Mouse (Mus musculus) CH12.LX (cell line): ENCODE measurements around the gene Ift20. TPM values are rescaled to one million over a fixed set of nuclear protein-coding genes. Genes with fewer than 3 reads are reported as not detected.

Experiments
- DNase-seq: peaks from one replicate; pipeline ENCODE4 v3.0.0-alpha.2; 2013; ENCODE audit errors: extremely low read depth
- H3K27ac ChIP-seq: 2 replicates; pipeline ENCODE4 v1.5.1; 2012; ENCODE audit warnings: low read depth, mild to moderate bottlenecking, control low read depth, moderate library complexity; ENCODE audit not compliant: insufficient read depth
- H3K27me3 ChIP-seq: replicated peaks from 2 replicates; pipeline ENCODE3; 2012; ENCODE audit warnings: inconsistent platforms
- H3K36me3 ChIP-seq, 2 experiments: replicated peaks in 1 of 2; 2 replicates each; pipeline versions ENCODE3 to v1.6.1; 2012; ENCODE audit warnings: inconsistent platforms in 1 of 2, low read length in 1 of 2, mild to moderate bottlenecking in 1 of 2, mixed read lengths in 1 of 2, moderate library complexity in 1 of 2; ENCODE audit not compliant: control insufficient read depth in 1 of 2, insufficient read depth in 1 of 2
- H3K4me1 ChIP-seq, 2 experiments: 2 replicates each; pipeline ENCODE4 v1.6.1; 2012; ENCODE audit warnings: inconsistent platforms in 1 of 2, moderate library complexity in 1 of 2; ENCODE audit not compliant: insufficient read depth in 2 of 2, control insufficient read depth in 1 of 2
- H3K4me2 ChIP-seq: 2 replicates; pipeline ENCODE4 v1.6.1; 2012; ENCODE audit warnings: low read depth, mild to moderate bottlenecking, control low read depth; ENCODE audit not compliant: poor library complexity, insufficient read depth, severe bottlenecking
- H3K4me3 ChIP-seq, 3 experiments: fragments of 150-350 bp in 1 of 3; sonication (generic) in 1 of 3; replicated peaks in 1 of 3; 2 replicates each; pipeline versions ENCODE3 to v1.5.1; 2011 to 2012; ENCODE audit warnings: low read depth in 2 of 3, low read length in 2 of 3, mild to moderate bottlenecking in 2 of 3, moderate library complexity in 2 of 3, control low read depth in 1 of 3, improper control_type of control experiment in 1 of 3, inconsistent platforms in 1 of 3, mixed read lengths in 1 of 3; ENCODE audit not compliant: poor library complexity in 1 of 3
- H3K79me2 ChIP-seq: replicated peaks from 2 replicates; pipeline ENCODE4 v1.6.1; 2012; ENCODE audit warnings: mild to moderate bottlenecking, moderate library complexity; ENCODE audit not compliant: control insufficient read depth, poor library complexity, insufficient read depth, severe bottlenecking; ENCODE audit errors: extremely low read depth
- H3K9ac ChIP-seq: 2 replicates; pipeline ENCODE4 v1.6.1; 2012; ENCODE audit warnings: low read depth, mild to moderate bottlenecking, control low read depth, moderate library complexity; ENCODE audit not compliant: insufficient read depth
- H3K9me3 ChIP-seq: replicated peaks from 2 replicates; pipeline ENCODE3; 2012; ENCODE audit warnings: low read length, inconsistent platforms, mixed read lengths
- CHD2 ChIP-seq: IDR thresholded peaks from 2 replicates; pipeline ENCODE4 v1.6.1; 2011; ENCODE audit warnings: low read length, improper control_type of control experiment
- CTCF ChIP-seq, 2 experiments: IDR thresholded peaks in 1 of 2; conservative IDR thresholded peaks in 1 of 2; 2 replicates each; pipeline ENCODE4 v1.5.1; 2011 to 2012; ENCODE audit warnings: low read depth in 2 of 2, low read length in 2 of 2, improper control_type of control experiment in 1 of 2, inconsistent platforms in 1 of 2, mild to moderate bottlenecking in 1 of 2, moderate library complexity in 1 of 2
- ELF1 ChIP-seq: IDR thresholded peaks from 2 replicates; pipeline ENCODE4 v1.6.1; 2014; ENCODE audit warnings: low read depth, mild to moderate bottlenecking, inconsistent platforms, low read length, improper control_type of control experiment
- GABPA ChIP-seq: IDR thresholded peaks from 2 replicates; pipeline ENCODE4 v1.6.1; 2012; ENCODE audit warnings: low read depth, low read length, improper control_type of control experiment, inconsistent platforms; ENCODE audit not compliant: insufficient replicate concordance
- HCFC1 ChIP-seq: IDR thresholded peaks from 2 replicates; pipeline ENCODE4 v1.6.1; 2012; ENCODE audit warnings: low read depth, mild to moderate bottlenecking, inconsistent platforms, low read length, improper control_type of control experiment
- JUN ChIP-seq: IDR thresholded peaks from 2 replicates; pipeline ENCODE4 v1.6.1; 2011; ENCODE audit warnings: low read depth, mild to moderate bottlenecking, low read length, improper control_type of control experiment, moderate library complexity; ENCODE audit not compliant: insufficient read depth
- KAT2A ChIP-seq: IDR thresholded peaks from 2 replicates; pipeline ENCODE4 v1.6.1; 2012; ENCODE audit warnings: low read length, improper control_type of control experiment, inconsistent platforms; ENCODE audit not compliant: insufficient replicate concordance
- MAFK ChIP-seq: IDR thresholded peaks from 2 replicates; pipeline ENCODE4 v1.6.1; 2011; ENCODE audit warnings: low read length, improper control_type of control experiment; ENCODE audit not compliant: insufficient replicate concordance
- MAZ ChIP-seq: IDR thresholded peaks from 2 replicates; pipeline ENCODE4 v1.6.1; 2012; ENCODE audit warnings: low read depth, mild to moderate bottlenecking, inconsistent platforms, low read length, improper control_type of control experiment, moderate library complexity
- MXI1 ChIP-seq: IDR thresholded peaks from 2 replicates; pipeline ENCODE4 v1.6.1; 2011; ENCODE audit warnings: mild to moderate bottlenecking, low read depth, low read length, improper control_type of control experiment
- RAD21 ChIP-seq: IDR thresholded peaks from 2 replicates; pipeline ENCODE4 v1.6.1; 2011; ENCODE audit warnings: low read depth, mild to moderate bottlenecking, low read length, improper control_type of control experiment, moderate library complexity
- SMC3 ChIP-seq: IDR thresholded peaks from 2 replicates; pipeline ENCODE4 v1.6.1; 2011; ENCODE audit warnings: low read depth, low read length, improper control_type of control experiment
- USF1 ChIP-seq: IDR thresholded peaks from 2 replicates; pipeline ENCODE4 v1.6.1; 2014; ENCODE audit warnings: low read depth, mild to moderate bottlenecking, inconsistent platforms, low read length, improper control_type of control experiment
- USF2 ChIP-seq: conservative IDR thresholded peaks from 2 replicates; pipeline ENCODE4 v1.6.1; 2011; ENCODE audit warnings: low read depth, low read length, improper control_type of control experiment
- ZC3H11A ChIP-seq: IDR thresholded peaks from 2 replicates; pipeline ENCODE4 v1.6.1; 2012; ENCODE audit warnings: low read depth, mild to moderate bottlenecking, inconsistent platforms, low read length, improper control_type of control experiment
- ZKSCAN1 ChIP-seq: IDR thresholded peaks from 2 replicates; pipeline ENCODE4 v1.6.1; 2012; ENCODE audit warnings: low read depth, inconsistent platforms, low read length, improper control_type of control experiment, borderline replicate concordance
- dilution Hi-C: fragments of 300-500 bp; cut with MboI; formaldehyde crosslinking; loops from 2 replicates; pipeline ENCODE4 v1.14.3; 2020; ENCODE audit warnings: low sequenced_read_pairs; ENCODE audit not compliant: extremely low pct_unique_long_range_greater_than_20kb, extremely low pct_ligation_motif_present
- in situ Hi-C: fragments of 300-500 bp; cut with MboI; formaldehyde crosslinking; loops from 3 replicates; pipeline ENCODE4 v1.14.3; 2019; ENCODE audit warnings: low sequenced_read_pairs, low pct_ligation_motif_present, low pct_unique_long_range_greater_than_20kb, mixed read lengths
- polyA plus RNA-seq: library from polyadenylated mRNA; unstranded; fragments of >175 nt; gene quantifications from 2 replicates; pipeline ENCODE4 v1.2.1, GENCODE M21; 2012; ENCODE audit warnings: low read depth; ENCODE audit not compliant: insufficient read length
- total RNA-seq, 2 experiments: library from RNA; depleted of rRNA; stranded (reverse); fragments of 300-350 nt in 1 of 2; fragments of >200 nt in 1 of 2; gene quantifications; 2 replicates each; pipeline ENCODE4 v1.2.3; 2012 to 2014

Gene Ift20
- total and polyA plus RNA-seq, 3 experiments = 124 to 151 (median 136) TPM

DNA sequence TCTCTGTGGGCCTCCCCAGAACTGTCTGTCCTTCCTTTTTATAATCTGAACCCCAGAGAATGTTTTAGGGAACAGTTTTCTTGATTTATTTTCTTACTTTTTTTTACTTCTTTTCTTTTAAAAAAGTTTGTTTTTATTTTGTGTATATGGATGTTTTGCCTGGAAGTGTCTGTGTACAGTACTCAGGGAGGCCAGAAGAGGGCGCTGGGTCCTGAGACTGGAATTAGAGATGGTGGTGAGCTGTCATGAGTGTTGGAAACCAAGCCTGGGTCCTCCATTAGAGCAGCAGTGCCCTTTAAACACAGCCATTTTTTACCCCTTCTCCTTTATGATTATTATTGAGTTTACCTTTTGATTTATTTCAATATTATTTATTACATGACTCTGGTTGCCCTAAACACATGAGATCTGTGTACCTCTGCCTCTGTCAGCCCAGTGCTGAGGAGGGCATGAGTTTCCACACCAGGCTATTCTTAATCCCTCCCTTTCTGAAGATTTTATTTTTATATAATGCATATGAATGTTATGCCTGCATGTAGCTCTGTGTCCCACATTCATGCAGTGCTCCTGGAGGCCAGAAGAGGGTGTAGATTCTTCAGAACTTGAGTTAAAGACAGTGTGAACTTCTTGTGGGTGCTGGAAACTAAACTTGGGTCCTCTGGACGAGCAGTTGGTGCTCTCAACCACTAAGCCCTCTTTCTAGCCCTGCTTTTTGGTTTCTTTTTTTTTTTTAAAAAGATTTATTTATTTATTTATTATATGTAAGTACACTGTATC is 20.4 kb upstream of the Ift20 start:
- H3K9ac ChIP-seq = no peak overlapping the region
- H3K4me1 ChIP-seq = peaks cover 0 to 28% of the 10 kb centered on the region in 2 experiments; a peak in 2 of 4 replicates
- no peak overlapping the region for H3K4me2 ChIP-seq
- in situ Hi-C loops (no loop called here), dilution Hi-C loops (no loop called here)
- H3K36me3 ChIP-seq = peaks cover 49 to 66% of the 10 kb centered on the region in 2 experiments
- no peak for DNase-seq
- peaks cover 25% of the 10 kb centered on the region for H3K79me2 ChIP-seq
- H3K4me3 ChIP-seq = no peak overlapping the region
- no peak overlapping the region for H3K27ac ChIP-seq
- no peaks in the 10 kb centered on the region for H3K9me3 ChIP-seq
- H3K27me3 ChIP-seq = no peaks in the 10 kb centered on the region
- TF ChIP-seq SMC3 = no peak
- no peak for TF ChIP-seq MAFK
- TF ChIP-seq MAZ = no peak
- TF ChIP-seq KAT2A = no peak
- TF ChIP-seq CHD2 = no peak
- TF ChIP-seq ZKSCAN1 = no peak
- TF ChIP-seq GABPA = no peak
- peak; percentile 39 to 56; a peak in 3 of 4 replicates for TF ChIP-seq CTCF (conservative IDR thresholded peaks at IDR 0.05 in 1 of 2, IDR thresholded peaks at IDR 0.05 in 1 of 2; ENCODE audit: low read depth in 2 of 2, low read length in 2 of 2)
- no peak for TF ChIP-seq HCFC1
- peak; percentile 6 for TF ChIP-seq RAD21
- TF ChIP-seq ZC3H11A = no peak
- TF ChIP-seq, all 38 proteins: peak for 2

GRCm38 (mm10) chr11:78518931-78519330 is 17.2 kb upstream of the Ift20 start:
- H3K27me3 ChIP-seq = no peaks in the 10 kb centered on the region
- DNase-seq = no peak
- no peak for TF ChIP-seq SMC3
- TF ChIP-seq ELF1 = no peak
- TF ChIP-seq JUN = no peak
- TF ChIP-seq MXI1 = no peak
- TF ChIP-seq USF1 = no peak
- no peak for TF ChIP-seq USF2
- TF ChIP-seq, all 38 proteins: peak for 0
- no peaks in the 10 kb centered on the region for H3K9me3 ChIP-seq
- no peak overlapping the region for H3K27ac ChIP-seq
- 0 out of 2 replicates have a peak, but pooled peaks cover under 1% of the 10 kb centered on the region for H3K79me2 ChIP-seq
- dilution Hi-C loops = no loop called here
- H3K4me3 ChIP-seq = no peak overlapping the region
- in situ Hi-C loops = no loop called here
- peaks cover 0 to 12% of the 10 kb centered on the region in 2 experiments; a peak in 1 of 4 replicates for H3K4me1 ChIP-seq
- H3K4me2 ChIP-seq = no peak overlapping the region
- no peak overlapping the region for H3K9ac ChIP-seq
- H3K36me3 ChIP-seq = peaks cover 79 to 94% of the 10 kb centered on the region in 2 experiments
